Mouse (Mus musculus): ENCODE measurements around the gene Slc18b1. TPM values are rescaled to one million over a fixed set of nuclear protein-coding genes. Genes with fewer than 3 reads are reported as not detected.

The Slc18b1 gene
- polyA plus RNA-seq, 1 experiment from 2014 or later: 10.4 TPM

- WGBS: 52% methylated on average over 11 of the region's 11 CpGs
- DNase-seq (ENCODE audit: low spot score): no peak
These were observed 16.3 kb downstream of the Slc18b1 start for GRCm38 (mm10) chr10:23812852-23813766.

GRCm38 (mm10) chr10:23815168-23815567 lies 18.4 kb downstream of the Slc18b1 start:
- peaks cover 7% of the 10 kb centered on the region for H3K4me1 ChIP-seq
- WGBS: 79% methylated on average over 1 of the region's 1 CpGs
- H3K4me3 ChIP-seq: no peak overlapping the region
- no peaks in the 10 kb centered on the region for H3K27me3 ChIP-seq (ENCODE audit: low read depth, poor library complexity, severe bottlenecking)
- no peak overlapping the region for H3K27ac ChIP-seq (replicated peaks)
- H3K9me3 ChIP-seq (replicated peaks): no peaks in the 10 kb centered on the region
- DNase-seq (ENCODE audit: low spot score): peak; percentile 64
- peaks cover 30% of the 10 kb centered on the region for H3K36me3 ChIP-seq

More at GRCm38 (mm10) chr10:23812852-23813766, 16.3 kb downstream of the Slc18b1 start:
- peaks cover 16% of the 10 kb centered on the region; the same call in 1 of the 2 replicates for H3K36me3 ChIP-seq
- H3K27ac ChIP-seq (replicated peaks): peak overlapping the region; percentile 33; the same call in 1 of the 2 replicates
- no peak overlapping the region for H3K4me3 ChIP-seq
- H3K4me1 ChIP-seq: peaks cover 7% of the 10 kb centered on the region
- H3K27me3 ChIP-seq (ENCODE audit: low read depth, poor library complexity, severe bottlenecking): no peaks in the 10 kb centered on the region
- no peaks in the 10 kb centered on the region for H3K9me3 ChIP-seq (replicated peaks)

DNA sequence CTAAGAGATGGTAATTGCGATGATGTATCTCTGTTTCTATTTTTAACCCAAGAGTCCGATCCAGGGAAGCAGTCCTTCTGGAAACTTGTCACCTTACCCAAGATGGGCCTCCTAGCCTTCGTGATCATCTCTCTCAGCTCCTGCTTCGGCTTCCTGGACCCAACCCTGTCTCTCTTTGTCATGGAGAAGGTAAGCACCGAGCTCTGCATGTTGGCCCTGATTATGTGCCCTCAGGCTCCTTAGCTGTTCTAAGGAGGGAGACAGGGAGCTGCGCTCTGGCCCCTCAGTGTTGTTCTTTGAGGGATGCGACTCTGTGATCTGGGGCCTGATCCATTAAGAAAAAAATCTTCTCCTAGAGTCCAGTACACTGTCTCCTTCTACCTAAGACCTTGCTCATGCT lies 19.5 kb downstream of the Slc18b1 start:
- DNase-seq (ENCODE audit: low spot score): no peak
- 89% methylated on average over 7 of the region's 7 CpGs for WGBS
- H3K27me3 ChIP-seq (ENCODE audit: low read depth, poor library complexity, severe bottlenecking): no peaks in the 10 kb centered on the region
- peaks cover 7% of the 10 kb centered on the region for H3K4me1 ChIP-seq
- no peak overlapping the region for H3K27ac ChIP-seq (replicated peaks)
- peaks cover 30% of the 10 kb centered on the region for H3K36me3 ChIP-seq
- H3K4me3 ChIP-seq: no peak overlapping the region
- H3K9me3 ChIP-seq (replicated peaks): no peaks in the 10 kb centered on the region

DNA sequence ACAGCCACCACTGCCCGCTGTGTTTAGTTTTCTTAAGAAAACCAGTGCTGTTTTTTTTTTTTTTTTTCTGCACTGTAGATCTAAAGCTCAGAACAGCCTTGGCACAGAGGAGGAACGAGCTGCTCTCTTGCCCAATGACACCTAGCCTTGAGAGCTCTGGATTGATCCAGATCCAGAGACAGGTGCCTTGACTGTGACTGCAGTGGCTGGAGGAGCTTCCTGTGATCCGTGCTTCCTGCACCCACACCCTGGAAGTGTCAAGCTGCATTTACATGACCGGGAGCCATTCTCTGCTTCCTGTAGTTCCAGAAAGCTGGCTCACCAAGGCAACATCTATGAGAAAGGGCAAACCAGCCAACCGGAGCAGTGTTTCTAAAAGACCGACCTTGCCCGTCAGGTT lies 29.7 kb downstream of the Slc18b1 start:
- WGBS: 87% methylated on average over 7 of the region's 7 CpGs
- H3K36me3 ChIP-seq: peaks cover 46% of the 10 kb centered on the region
- no peak for DNase-seq (ENCODE audit: low spot score)
- H3K27ac ChIP-seq (replicated peaks): no peak overlapping the region
- no peaks in the 10 kb centered on the region for H3K4me1 ChIP-seq
- no peak overlapping the region for H3K4me3 ChIP-seq
- no peaks in the 10 kb centered on the region for H3K27me3 ChIP-seq (ENCODE audit: low read depth, poor library complexity, severe bottlenecking)
- no peaks in the 10 kb centered on the region for H3K9me3 ChIP-seq (replicated peaks)

DNA sequence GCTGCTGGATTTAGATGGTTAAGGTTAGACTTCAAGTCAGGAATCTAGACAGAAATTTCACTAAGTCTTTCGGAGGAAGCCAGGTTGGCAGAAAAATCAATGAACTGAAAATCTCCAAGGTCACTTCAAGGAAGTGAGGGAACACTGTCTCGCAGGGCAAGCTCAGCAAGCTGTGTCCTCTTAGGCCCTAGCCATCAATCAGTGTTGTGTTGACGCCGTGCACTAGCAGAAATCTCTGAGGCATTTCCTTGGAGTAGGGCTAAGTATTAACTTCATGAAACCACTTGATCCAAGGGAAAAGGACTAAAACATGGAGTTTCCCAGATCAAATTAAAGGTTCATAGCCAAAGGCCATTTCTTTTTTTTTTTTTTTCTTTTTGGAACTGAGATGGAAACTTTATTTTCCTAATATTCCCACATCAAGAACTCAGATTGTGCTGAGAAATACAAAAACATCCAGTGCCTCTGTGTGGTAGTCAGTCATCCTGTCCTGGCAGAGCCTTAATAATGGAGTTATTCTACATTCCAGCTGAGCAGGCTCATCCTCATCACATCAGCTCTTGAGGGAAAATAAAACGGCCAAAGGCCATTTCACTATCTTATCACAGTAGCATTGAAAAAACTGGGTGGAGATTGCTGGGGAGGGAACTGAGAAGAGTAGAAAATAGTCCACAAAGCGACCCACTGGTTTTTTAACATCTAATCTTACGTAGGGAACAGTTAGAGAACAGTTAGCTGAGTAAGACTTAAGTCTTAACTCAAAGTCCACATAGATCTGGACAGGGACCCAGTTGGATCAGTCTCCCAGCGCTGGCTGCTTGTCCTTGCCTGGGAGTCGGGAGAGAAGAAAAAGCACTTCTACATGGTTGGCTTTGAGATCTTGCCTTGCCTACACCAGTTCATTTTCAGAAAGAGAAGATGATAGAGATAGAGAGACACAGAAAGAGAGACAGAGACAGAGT lies 39.5 kb downstream of the Slc18b1 start:
- H3K4me1 ChIP-seq: no peaks in the 10 kb centered on the region
- H3K27ac ChIP-seq (replicated peaks): no peak overlapping the region
- H3K27me3 ChIP-seq (ENCODE audit: low read depth, poor library complexity, severe bottlenecking): no peaks in the 10 kb centered on the region
- H3K4me3 ChIP-seq: no peak overlapping the region
- WGBS: 84% methylated on average over 9 of the region's 9 CpGs
- DNase-seq (ENCODE audit: low spot score): no peak
- H3K9me3 ChIP-seq (replicated peaks): no peaks in the 10 kb centered on the region
- no peaks in the 10 kb centered on the region for H3K36me3 ChIP-seq

DNA sequence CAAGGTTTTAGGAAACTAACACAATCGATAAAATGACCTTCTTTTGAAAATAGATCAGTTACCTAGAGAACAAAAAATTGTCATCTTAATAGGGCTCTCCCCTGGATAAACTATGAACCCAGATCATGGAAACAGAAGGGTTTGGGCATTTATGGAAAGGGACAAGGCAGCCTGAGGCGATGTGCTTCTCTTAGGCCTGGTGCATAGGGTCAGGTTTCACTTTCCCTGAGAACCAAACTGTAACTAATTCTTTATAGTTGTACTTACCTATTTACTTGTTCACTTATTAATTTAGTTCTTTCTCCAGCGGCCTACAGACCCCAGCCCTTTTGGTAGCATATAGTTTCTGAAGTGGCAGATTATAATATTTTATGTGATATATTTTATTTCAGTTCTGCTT lies 40.3 kb downstream of the Slc18b1 start:
- no peak for DNase-seq (ENCODE audit: low spot score)

DNA sequence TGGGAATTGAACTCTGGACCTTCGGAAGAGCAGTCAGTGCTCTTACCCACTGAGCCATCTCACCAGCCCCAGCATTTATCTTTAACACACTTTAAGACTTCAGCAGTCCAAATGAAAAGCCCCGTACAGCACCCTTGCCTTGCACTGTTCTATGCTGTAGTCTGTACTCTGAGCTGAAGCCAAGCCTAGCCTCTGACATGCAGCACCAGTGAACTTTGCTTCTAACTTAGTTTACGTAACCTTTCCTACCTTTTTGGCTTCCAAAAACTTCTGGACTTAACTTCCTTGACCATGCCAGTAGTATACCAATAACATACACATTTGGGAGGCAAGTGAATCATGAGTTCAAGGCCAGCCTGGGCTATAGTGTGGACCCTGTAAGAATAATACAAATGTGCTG lies 42.1 kb downstream of the Slc18b1 start:
- Histone ChIP-seq H3K36me3 (no peaks in the 10 kb centered on the region), H3K27ac (replicated peaks) (no peak overlapping the region), H3K4me1 (no peaks in the 10 kb centered on the region), H3K9me3 (replicated peaks) (no peaks in the 10 kb centered on the region), H3K27me3 (ENCODE audit: low read depth, poor library complexity, severe bottlenecking) (no peaks in the 10 kb centered on the region), H3K4me3 (no peak overlapping the region)
- DNase-seq (ENCODE audit: low spot score): no peak
- 90% methylated on average over 3 of the region's 3 CpGs for WGBS

More for the DNA sequence above, 40.3 kb downstream of the Slc18b1 start:
- WGBS: 83% methylated on average over 3 of the region's 3 CpGs
- Histone ChIP-seq H3K9me3 (replicated peaks) (no peaks in the 10 kb centered on the region), H3K36me3 (no peaks in the 10 kb centered on the region), H3K4me1 (no peaks in the 10 kb centered on the region), H3K27me3 (ENCODE audit: low read depth, poor library complexity, severe bottlenecking) (no peaks in the 10 kb centered on the region), H3K27ac (replicated peaks) (no peak overlapping the region), H3K4me3 (no peak overlapping the region)

- H3K36me3 ChIP-seq: no peaks in the 10 kb centered on the region
- H3K27me3 ChIP-seq (ENCODE audit: low read depth, poor library complexity, severe bottlenecking): no peaks in the 10 kb centered on the region
- no peak for DNase-seq (ENCODE audit: low spot score)
- H3K9me3 ChIP-seq (replicated peaks): no peaks in the 10 kb centered on the region
- WGBS: 50% methylated on average over 9 of the region's 9 CpGs
- no peak overlapping the region for H3K27ac ChIP-seq (replicated peaks)
- H3K4me1 ChIP-seq: no peaks in the 10 kb centered on the region
- H3K4me3 ChIP-seq: no peak overlapping the region
These were observed 42.6 kb downstream of the Slc18b1 start for GRCm38 (mm10) chr10:23839368-23839767.

- Histone ChIP-seq H3K27me3 (ENCODE audit: low read depth, poor library complexity, severe bottlenecking) (no peaks in the 10 kb centered on the region), H3K9me3 (replicated peaks) (no peaks in the 10 kb centered on the region), H3K4me3 (no peak overlapping the region), H3K4me1 (no peaks in the 10 kb centered on the region), H3K27ac (replicated peaks) (no peak overlapping the region), H3K36me3 (no peaks in the 10 kb centered on the region)
- 85% methylated on average over 4 of the region's 4 CpGs for WGBS
- DNase-seq (ENCODE audit: low spot score): no peak
These were observed 43.7 kb downstream of the Slc18b1 start for GRCm38 (mm10) chr10:23840496-23840895.

DNA sequence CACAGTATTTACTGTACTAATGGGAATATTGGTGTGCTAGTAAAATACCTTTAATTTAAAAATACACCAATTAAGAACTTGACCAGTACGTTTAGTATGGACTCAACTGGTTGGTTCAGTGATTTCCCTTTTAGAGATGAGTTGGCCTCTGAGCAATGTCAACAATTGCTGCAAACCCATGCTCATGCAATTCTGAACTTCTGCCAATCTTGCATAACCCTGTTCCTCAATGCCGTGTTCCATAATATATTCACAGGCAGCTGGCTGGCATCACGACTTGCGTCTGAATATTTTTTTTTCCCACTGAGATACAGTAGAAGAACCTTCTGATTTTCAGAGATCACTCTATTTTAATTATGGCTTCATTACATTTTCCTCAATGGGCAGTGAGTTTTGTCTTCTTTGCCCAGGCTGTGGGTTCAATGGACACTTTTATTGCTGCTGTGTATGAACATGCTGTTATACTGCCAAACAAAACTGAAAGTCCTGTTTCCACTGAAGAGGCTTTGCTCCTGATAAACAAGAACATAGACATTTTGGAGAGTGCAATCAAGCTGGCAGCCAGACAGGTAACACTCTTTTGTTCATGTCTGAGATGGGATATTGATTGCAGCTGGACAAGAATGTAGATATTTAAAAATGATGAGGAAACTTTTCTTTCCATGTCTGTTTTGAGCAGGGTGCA lies 54.6 kb downstream of the Slc18b1 start, which contains the start of gene Vnn3:
Vnn3 (plus strand) TSS at position 235 of the 685 bp plus-strand sequence.
- Histone ChIP-seq H3K27me3 (ENCODE audit: low read depth, poor library complexity, severe bottlenecking) (no peaks in the 10 kb centered on the region), H3K4me3 (no peak within 1 kb of the TSS), H3K4me1 (no peaks in the 10 kb centered on the region), H3K27ac (replicated peaks) (no peak within 1 kb of the TSS), H3K36me3 (no peaks in the 10 kb centered on the region), H3K9me3 (replicated peaks) (no peaks in the 10 kb centered on the region)
- DNase-seq (ENCODE audit: low spot score): no peak
- 87% methylated on average over 4 of the region's 4 CpGs for WGBS

- Histone ChIP-seq H3K36me3 (no peaks in the 10 kb centered on the region), H3K27me3 (ENCODE audit: low read depth, poor library complexity, severe bottlenecking) (no peaks in the 10 kb centered on the region), H3K4me3 (no peak overlapping the region), H3K9me3 (replicated peaks) (no peaks in the 10 kb centered on the region), H3K27ac (replicated peaks) (no peak overlapping the region), H3K4me1 (no peaks in the 10 kb centered on the region)
- WGBS: 88% methylated on average over 2 of the region's 2 CpGs
- no peak for DNase-seq (ENCODE audit: low spot score)
These were observed 55.3 kb downstream of the Slc18b1 start for GRCm38 (mm10) chr10:23852096-23852495.

Data from midbrain, embryonic 10.5 days (tissue).